Mouse (Mus musculus): ENCODE data around the gene Gm49354. TPM values are rescaled to one million over a fixed set of nuclear protein-coding genes. Genes with fewer than 3 reads are reported as not detected.
"Not testable (repeated sequence)": the region's sequence is repeated elsewhere in the genome, so short reads cannot be mapped to it uniquely, and the experiment has no call there.

Gene Gm49354
- polyA plus RNA-seq, 1 experiment from 2014 or later = not detected

DNA sequence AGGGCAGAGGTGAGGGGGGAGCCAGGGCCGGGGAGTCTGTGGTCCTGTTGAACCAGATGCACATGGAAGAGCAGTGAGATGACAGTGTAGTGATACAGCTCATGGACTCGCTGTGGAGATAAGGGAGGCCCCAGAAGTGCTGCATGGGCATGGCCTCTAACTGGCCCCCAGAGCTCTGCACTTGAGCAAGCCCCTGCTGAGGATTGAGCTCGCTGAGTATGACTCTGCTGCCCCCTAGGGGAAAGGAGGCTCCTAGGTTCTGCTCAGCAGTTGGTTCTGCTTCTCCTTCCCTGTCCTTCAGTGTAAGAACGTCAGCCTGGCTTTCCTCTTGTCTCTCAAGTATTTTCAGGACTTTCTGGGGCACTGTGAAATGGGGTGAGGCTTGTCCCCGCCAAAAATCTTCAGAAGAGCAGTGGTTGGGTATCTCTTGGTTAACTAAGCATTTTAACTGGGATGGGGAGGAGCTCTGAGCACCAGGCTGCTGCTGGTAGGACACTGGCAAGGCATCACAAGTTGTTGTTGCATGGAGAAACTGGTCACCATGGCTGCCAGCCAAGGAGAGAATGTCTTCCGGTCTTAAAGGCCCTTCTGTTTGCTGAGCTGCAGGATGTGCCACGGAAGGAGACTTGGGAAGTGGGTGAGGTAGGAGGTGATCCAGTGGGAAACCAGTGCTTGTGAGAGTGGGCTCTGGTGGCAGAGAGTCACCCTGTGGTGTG lies 53.5 kb downstream of the Gm49354 start:
- peaks cover 44% of the 10 kb centered on the region for H3K27me3 ChIP-seq (ENCODE audit: low read depth, poor library complexity, severe bottlenecking)
- H3K4me1 ChIP-seq = peaks cover 20% of the 10 kb centered on the region
- no peak overlapping the region for H3K4me3 ChIP-seq
- 30% methylated on average over 7 of the region's 7 CpGs for WGBS
- DNase-seq (ENCODE audit: low spot score) = peak; percentile 82
- H3K9me3 ChIP-seq (replicated peaks) = no peaks in the 10 kb centered on the region
- H3K27ac ChIP-seq (replicated peaks) = peak overlapping the region; percentile 47; the same call in 1 of the 2 replicates
- no peaks in the 10 kb centered on the region for H3K36me3 ChIP-seq

DNA sequence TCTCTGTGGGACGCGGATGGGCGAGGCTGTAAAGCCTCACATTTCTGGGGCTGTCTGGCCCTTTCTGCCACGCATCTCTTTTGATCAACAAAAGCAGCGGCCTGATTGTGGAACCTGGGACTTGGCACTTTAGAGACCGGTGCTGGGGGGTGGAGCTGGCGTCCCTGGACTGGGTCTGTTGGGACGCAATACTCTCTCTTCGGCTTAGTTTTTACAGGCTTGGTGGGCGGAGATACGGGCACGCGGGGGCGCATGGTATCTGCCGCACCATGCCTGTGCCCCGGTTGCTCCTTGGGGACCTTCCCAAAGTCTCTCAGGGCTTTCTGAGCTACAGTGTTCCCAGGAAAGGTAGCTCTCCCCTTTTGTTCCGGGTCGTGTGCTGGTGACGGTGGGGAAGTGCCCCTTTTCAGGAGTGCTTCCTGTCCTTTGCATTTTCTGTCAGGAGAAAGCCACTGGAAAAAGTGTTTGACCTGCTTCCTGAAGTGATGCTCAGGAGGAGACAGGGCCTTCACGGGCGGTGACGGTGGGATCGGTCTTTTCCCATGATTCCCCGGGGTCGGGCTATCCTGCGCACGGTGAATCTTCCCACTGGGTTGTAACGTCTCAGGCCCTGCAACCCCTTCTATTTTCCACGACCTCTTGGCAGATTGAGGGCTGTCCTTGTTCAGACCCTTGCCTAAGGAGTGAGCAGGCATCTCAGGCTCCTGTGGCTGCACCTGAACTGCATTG lies 55.7 kb downstream of the Gm49354 start:
- Histone ChIP-seq H3K27me3 (ENCODE audit: low read depth, poor library complexity, severe bottlenecking) (peaks cover 44% of the 10 kb centered on the region), H3K36me3 (no peaks in the 10 kb centered on the region), H3K9me3 (replicated peaks) (no peaks in the 10 kb centered on the region), H3K27ac (replicated peaks) (no peak overlapping the region), H3K4me3 (peak overlapping the region; percentile 21; the same call in 1 of the 2 replicates), H3K4me1 (peaks cover 20% of the 10 kb centered on the region)
- no peak for DNase-seq (ENCODE audit: low spot score)
- 35% methylated on average over 29 of the region's 29 CpGs for WGBS

DNA sequence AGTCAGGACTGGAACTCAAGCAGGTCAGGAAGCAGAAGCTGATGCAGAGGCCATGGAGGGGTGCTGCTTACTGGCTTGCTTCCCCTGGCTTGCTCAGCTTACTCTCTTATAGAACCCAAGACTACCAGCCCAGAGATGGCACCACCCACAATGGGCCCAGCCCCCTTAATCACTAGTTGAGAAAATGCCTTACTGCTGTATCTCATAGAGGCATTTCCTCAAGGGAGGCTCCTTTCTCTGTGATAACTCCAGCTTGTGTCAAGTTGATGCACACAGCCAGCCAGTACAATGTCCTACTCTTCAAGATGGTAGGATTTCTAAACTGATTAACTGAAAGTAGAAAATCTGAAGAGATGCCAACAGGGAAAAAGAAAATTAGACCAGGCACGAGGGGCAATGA lies 60.0 kb downstream of the Gm49354 start:
- 94% methylated on average over 1 of the region's 1 CpGs for WGBS
- not testable (repeated sequence) for DNase-seq (ENCODE audit: low spot score); H3K27ac ChIP-seq (replicated peaks)

DNA sequence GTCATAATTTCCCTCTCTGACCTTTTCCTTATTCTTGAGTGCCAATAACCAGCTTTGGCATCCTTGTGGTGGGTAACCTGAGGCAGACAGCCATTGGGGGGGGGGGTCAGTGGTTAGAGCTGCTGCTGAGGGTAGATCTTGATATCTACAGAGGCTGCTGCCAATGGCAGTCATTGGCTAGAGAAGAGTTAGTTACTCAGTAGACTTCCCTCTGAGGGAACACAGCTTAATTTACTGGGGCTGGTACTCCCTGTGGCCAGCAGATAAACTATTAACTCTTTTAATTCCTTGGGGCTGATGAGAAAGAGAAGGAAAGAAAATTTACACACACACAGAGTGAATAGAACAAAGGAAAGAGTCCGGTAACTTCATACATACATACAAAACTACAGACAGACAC lies 62.6 kb downstream of the Gm49354 start:
- WGBS = 96% methylated on average over 1 of the region's 1 CpGs
- Histone ChIP-seq H3K27ac (replicated peaks) (no peak overlapping the region), H3K9me3 (replicated peaks) (no peaks in the 10 kb centered on the region), H3K4me3 (no peak overlapping the region), H3K27me3 (ENCODE audit: low read depth, poor library complexity, severe bottlenecking) (0 out of 2 replicates have a peak, but pooled peaks cover 2% of the 10 kb centered on the region), H3K4me1 (0 out of 2 replicates have a peak, but pooled peaks cover 3% of the 10 kb centered on the region), H3K36me3 (no peaks in the 10 kb centered on the region)
- no peak for DNase-seq (ENCODE audit: low spot score)

More for the DNA sequence above, 60.0 kb downstream of the Gm49354 start:
- H3K4me3 ChIP-seq; H3K9me3 ChIP-seq (replicated peaks); H3K36me3 ChIP-seq: not testable (repeated sequence)
- Histone ChIP-seq H3K27me3 (ENCODE audit: low read depth, poor library complexity, severe bottlenecking) (peaks cover 25% of the 10 kb centered on the region), H3K4me1 (peaks cover 13% of the 10 kb centered on the region)

DNA sequence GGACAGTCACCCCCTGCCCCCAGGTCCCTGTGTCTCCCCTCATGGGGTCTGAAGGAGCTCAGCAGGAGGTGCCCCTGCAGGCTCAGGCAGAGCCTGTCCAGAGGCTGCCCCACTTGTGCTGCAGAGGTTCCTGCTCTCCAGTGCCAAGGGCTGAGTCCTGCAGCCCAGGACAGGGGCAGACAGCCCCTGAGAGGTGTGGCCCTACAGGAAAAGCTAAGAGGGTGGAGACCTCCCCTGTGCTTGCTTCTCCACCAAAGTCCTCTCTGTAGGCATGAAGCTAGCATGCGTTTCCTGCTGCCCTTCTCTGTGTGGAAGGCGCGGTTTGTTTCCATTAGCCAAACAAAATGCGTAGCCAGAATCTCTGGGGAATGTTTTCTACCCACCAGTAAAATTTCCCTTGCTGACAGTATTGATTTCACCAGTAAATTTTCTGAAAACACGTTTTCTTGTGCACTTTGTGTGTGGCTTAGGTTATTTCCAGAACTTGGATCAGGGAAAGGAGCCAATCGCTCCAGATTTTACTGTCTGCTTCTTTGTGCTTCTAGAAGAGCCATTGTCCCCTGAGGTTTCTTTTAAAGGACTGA lies 63.1 kb downstream of the Gm49354 start:
- 43% methylated on average over 6 of the region's 6 CpGs for WGBS
- H3K27me3 ChIP-seq (ENCODE audit: low read depth, poor library complexity, severe bottlenecking); H3K9me3 ChIP-seq (replicated peaks); H3K27ac ChIP-seq (replicated peaks); H3K4me1 ChIP-seq; H3K36me3 ChIP-seq; DNase-seq (ENCODE audit: low spot score); H3K4me3 ChIP-seq: not testable (repeated sequence)

DNA sequence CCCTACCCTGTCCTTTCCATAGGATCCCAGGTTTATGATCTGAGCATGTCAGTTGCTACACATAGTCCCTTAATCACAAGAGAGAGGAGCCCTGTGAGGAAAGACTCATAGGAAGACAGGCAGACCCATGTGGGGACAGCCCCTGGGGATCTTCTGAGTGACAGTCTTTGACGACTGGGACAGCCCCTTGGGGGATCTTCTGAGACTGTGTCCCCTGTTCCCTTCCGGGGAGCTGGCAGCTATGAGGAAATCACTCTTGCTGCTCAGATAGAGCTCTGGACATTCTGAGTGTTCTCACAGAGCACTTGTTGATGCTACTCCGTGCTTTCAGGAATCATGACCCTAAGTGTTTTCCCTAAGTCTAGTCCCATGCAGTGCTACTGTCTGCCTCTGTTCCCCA lies 68.3 kb downstream of the Gm49354 start:
- DNase-seq (ENCODE audit: low spot score) = no peak
- Histone ChIP-seq H3K9me3 (replicated peaks) (no peaks in the 10 kb centered on the region), H3K4me1 (peaks cover 4% of the 10 kb centered on the region), H3K4me3 (no peak overlapping the region), H3K27ac (replicated peaks) (no peak overlapping the region), H3K36me3 (no peaks in the 10 kb centered on the region), H3K27me3 (ENCODE audit: low read depth, poor library complexity, severe bottlenecking) (peaks cover 8% of the 10 kb centered on the region; the same call in 1 of the 2 replicates)
- WGBS = 63% methylated on average over 3 of the region's 3 CpGs

DNA sequence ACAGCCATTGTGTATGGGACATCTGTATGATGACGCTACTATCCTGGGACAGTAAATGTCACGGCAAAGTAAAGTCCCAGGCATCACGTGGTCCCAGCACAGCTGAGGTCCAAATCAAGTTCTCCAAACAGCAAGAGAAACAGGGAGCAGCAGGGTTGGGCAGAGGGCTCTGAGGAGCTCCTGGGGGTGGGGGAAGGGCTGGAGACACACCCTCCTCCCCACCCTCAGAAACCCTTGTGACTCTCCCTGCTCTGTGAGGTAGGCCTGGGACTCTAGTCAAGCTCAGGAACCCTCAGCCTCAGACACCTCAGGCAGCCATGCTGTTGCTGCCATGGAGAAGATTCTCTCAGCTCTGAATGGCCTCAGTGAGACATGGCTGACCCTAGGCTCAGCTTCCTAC lies 70.1 kb downstream of the Gm49354 start, which contains the start of gene Spata31d1b:
Gene Spata31d1b (plus strand): TSS at position 301 of the 400 bp plus-strand sequence.
- not testable (repeated sequence) for H3K36me3 ChIP-seq; H3K27me3 ChIP-seq (ENCODE audit: low read depth, poor library complexity, severe bottlenecking); H3K4me3 ChIP-seq; H3K4me1 ChIP-seq; DNase-seq (ENCODE audit: low spot score); H3K27ac ChIP-seq (replicated peaks); H3K9me3 ChIP-seq (replicated peaks)
- 78% methylated on average over 3 of the region's 3 CpGs for WGBS

DNA sequence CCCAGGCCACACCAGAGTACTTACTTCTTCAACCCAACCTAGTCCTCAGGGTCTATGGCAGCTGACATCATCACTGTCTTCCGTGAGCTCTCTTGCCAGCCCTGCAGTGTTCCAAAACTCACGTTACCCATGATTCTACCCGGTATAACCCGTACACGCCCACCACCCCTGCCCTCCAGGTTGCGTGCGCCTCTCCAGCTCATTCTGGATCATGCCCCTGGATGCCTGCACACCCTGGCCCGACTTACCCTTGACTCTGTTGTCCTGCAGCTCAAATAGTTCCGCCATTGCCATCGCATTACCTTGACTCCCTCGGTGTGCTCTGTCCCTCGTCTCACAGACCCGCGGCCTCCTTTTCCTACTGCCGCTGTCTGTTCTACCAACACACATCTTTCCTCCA lies 71.8 kb downstream of the Gm49354 start, which contains the start of gene Spata31d1a:
Gene Spata31d1a (minus strand): TSS at position 101 of the 400 bp plus-strand sequence.
- DNase-seq (ENCODE audit: low spot score) = no peak
- no peak within 1 kb of the TSS for H3K4me3 ChIP-seq

More for the DNA sequence above, 71.8 kb downstream of the Gm49354 start, which contains the start of gene Spata31d1a:
- Histone ChIP-seq H3K27me3 (ENCODE audit: low read depth, poor library complexity, severe bottlenecking) (peaks cover 8% of the 10 kb centered on the region; the same call in 1 of the 2 replicates), H3K36me3 (no peaks in the 10 kb centered on the region), H3K27ac (replicated peaks) (no peak within 1 kb of the TSS), H3K9me3 (replicated peaks) (no peaks in the 10 kb centered on the region), H3K4me1 (peaks cover 4% of the 10 kb centered on the region)
- WGBS = 92% methylated on average over 15 of the region's 15 CpGs

Other genes with a start within 250 kb of the Gm49354 start
- 11.3 and 17.3 TPM in 2 replicates for gene Agtpbp1, start 197.0 kb downstream of the Gm49354 start, polyA plus RNA-seq (2016; fragmentation: Nextera tagmentation; extraction: Ambion mirVana)
- 109 and 110 TPM in 2 replicates for gene Naa35, start 197.0 kb downstream of the Gm49354 start, polyA plus RNA-seq (2016; fragmentation: Nextera tagmentation; extraction: Ambion mirVana)
- 181 and 187 TPM in 2 replicates for gene Golm1, start 106.4 kb downstream of the Gm49354 start, polyA plus RNA-seq (2016; fragmentation: Nextera tagmentation; extraction: Ambion mirVana)
- not detected in 2 replicates for gene 4921517D22Rik, start 88.1 kb downstream of the Gm49354 start, polyA plus RNA-seq (2016; fragmentation: Nextera tagmentation; extraction: Ambion mirVana)
- gene Spata31d1a, start 71.9 kb downstream of the Gm49354 start, polyA plus RNA-seq (2016; fragmentation: Nextera tagmentation; extraction: Ambion mirVana) = 0.02 TPM in 1 of 2 replicates, not detected in the other
- 0.02 TPM in 1 of 2 replicates, not detected in the other for gene Spata31d1b, start 70.0 kb downstream of the Gm49354 start, polyA plus RNA-seq (2016; fragmentation: Nextera tagmentation; extraction: Ambion mirVana)
- gene Spata31d1d, start 50.5 kb downstream of the Gm49354 start, polyA plus RNA-seq (2016; fragmentation: Nextera tagmentation; extraction: Ambion mirVana) = not detected in 2 replicates
- 0.04 and 0.30 TPM in 2 replicates for gene 1700014D04Rik, start 35.5 kb downstream of the Gm49354 start, polyA plus RNA-seq (2016; fragmentation: Nextera tagmentation; extraction: Ambion mirVana)
- gene Isca1, start 12.4 kb downstream of the Gm49354 start, polyA plus RNA-seq (2016; fragmentation: Nextera tagmentation; extraction: Ambion mirVana) = 103 and 110 TPM in 2 replicates
- 34.8 and 44.6 TPM in 2 replicates for gene Tut7, start 40.9 kb upstream of the Gm49354 start, polyA plus RNA-seq (2016; fragmentation: Nextera tagmentation; extraction: Ambion mirVana)

Measured in midbrain, embryonic 10.5 days (tissue).